Mouse (Mus musculus): ENCODE results near the gene Gabrb3.

GRCm38 (mm10) chr7:57393551-57393950, 25.9 kb upstream of the Gabrb3 start:
- TF ChIP-seq CTCF (IDR thresholded peaks at IDR 0.05; ENCODE audit: low read depth, low read length) (no peak), GATA1 (IDR thresholded peaks at IDR 0.05; ENCODE audit: borderline replicate concordance, low read length) (no peak), TAL1 (conservative IDR thresholded peaks at IDR 0.05; ENCODE audit: low read depth, low read length) (no peak), POLR2AphosphoS5 (IDR thresholded peaks at IDR 0.05; ENCODE audit: insufficient replicate concordance, low read depth, low read length) (no peak)

All from G1E (cell line).